Mouse (Mus musculus) monocyte, adult 59 days (primary cell): Measurements from ENCODE around the gene Gm20737. TPM values are rescaled to one million over a fixed set of nuclear protein-coding genes. Genes with fewer than 3 reads are reported as not detected.

ENCODE experiments used
- total RNA-seq, 2 experiments: library from RNA; stranded (reverse); gene quantifications; one replicate each; pipeline ENCODE4 v1.2.4; 2023

Gm20737 gene
- not detected for total RNA-seq

DNA sequence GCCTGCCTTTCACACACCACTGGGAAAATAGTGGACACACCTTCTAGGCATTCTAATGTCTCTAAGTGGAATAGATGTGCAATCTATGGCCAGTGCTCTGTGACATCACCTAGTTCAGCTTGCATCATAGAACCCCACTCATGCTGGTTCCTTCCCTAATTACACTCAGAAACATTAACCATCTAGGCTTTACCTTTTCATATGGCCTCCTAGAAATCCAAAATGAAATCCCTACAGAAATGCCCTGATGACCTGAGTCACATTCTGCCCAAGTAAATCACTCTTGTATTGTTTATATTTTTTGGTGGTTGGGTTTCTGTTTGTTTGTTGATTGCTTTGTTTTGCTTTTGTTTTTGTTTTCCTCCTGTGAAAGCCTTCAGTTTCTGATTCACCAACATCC, at the start of gene Gm20737:
Gene Gm20737, minus strand, starts transcription at position 101 of the 400 bp plus-strand sequence.

DNA sequence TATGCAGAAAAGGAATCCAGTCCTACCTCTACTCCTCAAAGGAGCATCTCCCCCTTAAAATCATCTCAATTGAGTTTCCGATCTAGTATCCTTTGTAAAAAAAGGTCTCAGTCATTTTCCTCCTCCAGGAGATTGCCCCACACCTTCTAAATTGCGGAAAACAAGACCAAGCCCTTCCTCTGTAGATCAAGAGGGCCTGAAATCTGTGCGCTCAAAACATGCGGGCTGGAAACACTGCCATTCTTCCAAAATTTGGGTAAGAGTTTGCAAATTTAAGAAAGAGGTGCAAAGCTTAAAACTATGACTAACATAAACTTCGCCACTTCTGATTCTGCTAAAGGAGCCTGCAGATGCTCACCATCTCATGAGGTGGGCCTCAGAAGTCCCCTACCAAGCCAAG, 17.3 kb upstream of the Gm20737 start, which contains the start of gene Gm21775:
Gene Gm21775, plus strand, starts transcription at position 301 of the 400 bp plus-strand sequence.

Other genes starting within 250 kb of the Gm20737 start
- not detected for gene Gm20834, start 211.5 kb downstream of the Gm20737 start, total RNA-seq
- not detected for gene Gm28510, start 123.3 kb downstream of the Gm20737 start, total RNA-seq
- gene Gm21775, start 17.4 kb upstream of the Gm20737 start, total RNA-seq, result not detected
- gene Gm21900, start 80.3 kb upstream of the Gm20737 start, total RNA-seq, result not detected
- not detected for gene Gm20777, start 216.4 kb upstream of the Gm20737 start, total RNA-seq